Mouse (Mus musculus): ENCODE measurements around the gene Gpr85.

GRCm38 (mm10) chr6:13839345-13840054 is at the start of gene Gpr85:
- no peak for TF ChIP-seq CTCF (IDR thresholded peaks at IDR 0.05; ENCODE audit: insufficient read depth, low read length)
- TF ChIP-seq POLR2A (IDR thresholded peaks at IDR 0.05; ENCODE audit: borderline replicate concordance, extremely low read depth, low read depth, low read length): no peak

Data from lung, adult 2 months (tissue).